Mouse (Mus musculus): ENCODE results near the gene Auh.
A peak's percentile ranks its signal among the peaks of the same experiment; 100 is the strongest.

Gene Auh

DNA sequence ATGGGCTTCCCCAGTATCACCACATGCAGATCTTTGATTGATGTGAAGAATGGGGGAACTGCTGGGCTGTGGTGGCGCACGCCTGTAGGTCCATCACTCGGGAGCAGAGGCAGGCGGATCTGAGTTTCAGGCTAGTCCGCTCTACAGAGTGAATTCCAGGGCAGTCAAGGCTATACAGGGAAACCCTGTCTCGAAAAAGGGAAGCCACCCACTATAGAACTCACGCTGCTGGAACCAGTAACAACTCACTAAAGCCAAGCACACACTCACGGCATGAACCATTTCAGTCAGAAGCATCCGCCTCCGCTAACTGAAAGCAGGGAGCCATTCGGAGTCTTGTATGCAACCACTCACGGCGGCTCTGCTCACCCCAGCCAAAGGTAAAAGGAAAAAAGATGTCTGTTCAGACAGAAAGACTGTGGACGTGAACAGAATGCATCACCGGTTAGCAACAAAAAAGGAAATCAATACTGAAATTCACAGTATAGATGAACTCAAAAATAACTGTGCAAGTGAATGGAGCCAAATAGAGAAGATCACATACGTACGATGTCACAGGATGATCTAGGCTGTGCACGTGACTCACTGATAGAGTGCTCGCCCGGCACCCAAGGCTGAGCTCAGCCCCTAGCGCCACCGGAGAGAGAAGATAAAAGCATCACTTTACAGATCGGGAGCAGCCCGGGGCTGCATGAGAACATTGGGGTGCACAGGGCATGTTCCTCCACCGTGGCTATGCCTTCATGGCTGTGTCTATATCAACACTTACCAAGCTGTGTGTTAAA lies 53.7 kb downstream of the Auh start:
- no peak for DNase-seq

DNA sequence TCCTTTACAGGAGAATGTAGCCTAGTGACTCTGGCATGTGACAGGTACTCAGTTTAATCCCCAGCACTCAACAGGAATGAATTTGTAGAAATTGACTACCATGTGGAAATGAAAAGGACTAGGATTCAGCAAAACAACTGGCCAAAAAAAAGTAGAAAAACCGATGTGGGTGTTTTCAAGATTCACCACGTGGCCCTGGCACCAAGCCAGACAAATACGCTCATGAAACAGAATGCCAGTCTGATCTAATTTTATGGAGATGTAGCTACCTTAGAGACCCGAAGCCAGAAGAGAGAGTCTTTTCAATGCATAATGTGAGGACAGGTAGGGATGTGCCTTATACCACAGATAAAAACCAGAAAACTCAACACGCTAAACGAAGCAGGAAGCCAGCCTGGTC lies 54.4 kb downstream of the Auh start:
- DNase-seq: peak; percentile 24

DNA sequence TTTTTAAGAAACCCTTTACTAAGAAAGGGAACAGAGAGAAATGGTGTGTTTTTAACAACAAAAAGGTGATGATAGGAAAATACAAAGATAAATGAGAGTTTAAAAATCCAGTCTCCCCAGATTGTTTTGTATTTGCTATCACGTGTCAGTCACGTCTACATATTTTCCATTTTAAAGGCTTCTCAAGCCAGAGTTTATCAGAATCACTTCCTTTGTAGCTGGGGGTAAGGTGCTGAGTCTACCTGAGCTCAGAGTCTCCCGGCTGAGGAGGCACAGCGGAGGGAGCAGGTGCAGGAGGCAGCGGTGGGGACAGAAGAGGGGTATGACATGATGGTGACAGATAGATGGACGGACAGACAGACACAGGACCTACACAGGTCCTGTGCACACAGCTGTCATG lies 55.1 kb downstream of the Auh start:
- no peak for DNase-seq

DNA sequence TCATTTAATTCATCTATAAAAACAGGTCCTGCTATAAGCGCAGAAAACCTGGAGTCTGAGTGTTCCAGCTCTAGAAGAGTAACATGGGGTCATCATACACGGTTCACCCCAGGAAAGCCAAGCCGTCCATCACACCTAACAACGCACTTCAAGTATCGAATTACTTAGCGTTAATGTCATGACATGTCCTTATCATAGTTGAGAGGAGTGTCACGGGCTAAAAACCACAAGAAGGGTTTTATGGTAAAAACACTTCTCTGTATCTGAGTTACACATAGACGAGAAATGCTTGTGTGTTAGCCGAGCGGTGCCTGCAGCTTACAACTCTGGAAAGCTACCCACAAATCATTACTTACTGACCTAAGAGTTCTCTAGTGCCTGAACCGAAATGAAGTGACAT lies 55.6 kb downstream of the Auh start:
- no peak for DNase-seq

DNA sequence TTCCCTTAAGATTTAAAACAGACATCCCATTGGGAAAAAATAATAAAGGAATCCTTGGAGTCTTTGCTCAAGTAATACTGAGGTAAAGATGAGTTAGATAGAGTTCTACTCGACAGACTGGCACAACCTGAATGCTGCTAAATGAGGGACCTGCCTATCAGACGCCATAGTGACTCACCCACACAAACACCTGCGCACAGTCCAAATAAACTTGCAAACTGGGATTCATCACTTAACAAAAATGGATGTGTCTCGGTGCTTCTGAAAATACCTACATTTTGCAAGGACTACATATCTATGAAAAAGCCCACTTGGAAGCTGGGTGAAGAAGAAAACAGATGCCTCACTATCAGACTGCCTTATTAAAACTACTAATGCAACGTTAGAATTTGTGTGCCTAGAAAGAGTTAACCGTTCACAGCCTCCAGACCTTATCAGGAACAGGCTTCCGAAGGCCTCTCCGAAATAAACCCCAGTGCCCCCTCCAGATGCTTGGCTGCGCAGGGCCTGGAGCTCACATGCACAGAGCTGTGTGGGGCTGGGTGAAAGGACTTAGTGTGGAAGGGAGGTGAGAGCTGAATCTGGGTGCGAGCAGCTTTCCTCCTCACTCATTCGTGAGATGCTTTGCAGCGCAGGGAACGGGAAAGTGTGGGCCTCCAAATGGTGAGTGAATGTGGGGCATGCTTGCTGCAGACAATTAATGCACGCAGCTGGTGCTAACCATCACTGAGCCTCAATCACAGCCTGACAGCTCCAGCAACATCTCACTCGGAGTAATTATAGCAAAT lies 63.3 kb downstream of the Auh start:
- DNase-seq: no peak

DNA sequence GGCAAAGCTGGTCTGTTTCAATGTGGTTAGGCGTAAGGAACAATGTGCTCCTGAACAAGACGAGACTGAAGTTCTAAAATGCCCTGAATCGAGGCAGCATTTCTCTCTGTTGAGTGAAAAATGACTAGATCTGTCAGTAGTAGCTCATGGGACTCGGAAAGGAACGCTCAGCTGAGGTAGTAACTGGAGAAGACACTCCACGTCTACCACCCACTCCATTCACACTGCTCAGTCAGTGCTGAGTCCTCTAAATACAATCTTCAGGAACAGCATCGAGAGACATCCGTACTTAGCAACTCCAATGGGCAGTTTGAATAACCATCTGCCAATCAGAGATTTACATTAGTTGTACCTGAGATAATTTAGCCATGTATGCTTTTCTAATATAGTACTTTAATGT lies 66.0 kb downstream of the Auh start:
- DNase-seq: no peak

DNA sequence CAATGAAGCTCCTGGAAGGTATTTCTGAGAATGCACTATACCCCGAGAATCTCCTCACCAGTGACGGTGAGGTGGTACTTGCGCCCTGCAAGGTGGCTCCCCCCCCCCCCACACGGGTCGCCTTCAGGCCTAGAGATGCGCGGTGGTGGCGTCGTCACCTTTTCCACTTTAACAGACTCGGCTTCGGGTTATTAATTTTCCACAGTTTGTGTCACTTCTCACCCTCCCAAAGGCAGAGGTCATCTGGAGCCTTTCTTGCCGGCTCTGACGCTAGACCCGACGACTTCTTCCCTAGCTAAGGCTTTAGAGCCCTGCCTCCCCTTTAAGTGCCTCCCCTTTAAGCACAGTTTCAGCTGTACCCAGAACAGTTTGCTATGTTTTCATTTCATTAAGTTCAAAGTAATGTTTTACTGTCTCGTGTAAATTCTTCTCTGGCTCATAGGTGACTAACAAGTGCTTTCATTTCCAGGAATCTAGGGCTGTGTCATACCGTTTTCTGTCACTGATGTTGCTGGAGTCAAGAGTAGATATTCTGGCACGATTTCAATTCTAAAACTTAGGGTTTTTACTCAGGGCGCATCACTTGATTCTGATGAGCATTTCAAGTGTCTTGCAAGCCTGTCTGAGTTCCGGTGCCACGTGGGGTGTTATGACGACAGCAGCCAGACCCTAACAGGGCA lies 69.3 kb downstream of the Auh start:
- no peak for DNase-seq

DNA sequence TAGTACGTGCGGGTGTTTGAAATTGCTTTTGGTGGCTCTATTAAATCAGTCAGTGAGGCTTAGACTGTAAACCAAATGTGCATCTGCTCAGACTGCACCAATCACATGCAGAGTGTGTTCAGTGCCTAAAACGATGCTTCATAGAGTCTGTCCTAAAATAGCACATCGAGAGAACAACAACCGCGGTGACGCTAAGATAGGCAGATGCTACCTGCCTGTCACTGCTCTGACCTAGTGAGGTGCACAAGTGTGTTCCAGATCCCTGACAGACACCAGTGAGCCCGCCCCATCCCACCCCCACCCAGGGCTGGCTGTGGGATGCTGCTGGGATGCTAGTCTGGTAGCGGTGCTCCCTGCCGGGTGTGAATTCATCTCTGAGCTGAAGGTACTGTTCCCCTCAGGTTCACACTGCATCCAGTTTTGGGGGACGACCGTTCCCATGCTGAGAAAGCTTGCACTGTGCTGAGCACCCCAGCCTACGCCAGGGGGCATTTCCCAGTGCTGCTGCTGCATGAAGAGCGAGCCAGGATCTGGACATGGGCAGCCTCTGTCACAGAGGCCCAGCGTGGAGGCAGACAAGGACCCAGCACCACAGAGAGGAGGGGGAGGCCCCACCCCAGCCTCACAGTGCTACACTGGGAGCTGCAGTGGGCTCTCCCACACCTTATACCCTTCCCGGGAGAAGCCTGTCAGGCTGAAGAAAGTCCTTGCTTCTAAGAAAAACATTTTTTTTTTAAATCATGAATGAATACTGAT lies 70.2 kb downstream of the Auh start:
- no peak for DNase-seq

DNA sequence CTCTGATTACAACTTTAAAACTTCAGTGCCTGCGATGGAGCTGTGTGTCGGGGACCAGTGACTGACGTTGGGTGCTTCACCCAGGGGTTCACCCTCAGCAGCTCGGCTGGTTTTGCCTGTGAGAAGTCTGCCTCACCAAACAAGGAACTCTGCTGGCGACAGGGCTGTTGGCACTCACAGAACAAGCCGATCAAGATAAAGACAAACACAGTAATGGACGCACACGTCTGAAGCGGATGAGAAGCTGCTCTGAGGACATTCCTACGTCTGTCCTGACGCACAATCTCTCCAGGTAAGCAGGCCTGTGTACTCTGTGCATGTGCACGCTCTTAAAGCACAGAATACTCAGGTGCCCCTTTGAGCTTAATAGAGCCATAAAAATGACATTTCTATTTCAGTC lies 71.1 kb downstream of the Auh start:
- DNase-seq: no peak

DNA sequence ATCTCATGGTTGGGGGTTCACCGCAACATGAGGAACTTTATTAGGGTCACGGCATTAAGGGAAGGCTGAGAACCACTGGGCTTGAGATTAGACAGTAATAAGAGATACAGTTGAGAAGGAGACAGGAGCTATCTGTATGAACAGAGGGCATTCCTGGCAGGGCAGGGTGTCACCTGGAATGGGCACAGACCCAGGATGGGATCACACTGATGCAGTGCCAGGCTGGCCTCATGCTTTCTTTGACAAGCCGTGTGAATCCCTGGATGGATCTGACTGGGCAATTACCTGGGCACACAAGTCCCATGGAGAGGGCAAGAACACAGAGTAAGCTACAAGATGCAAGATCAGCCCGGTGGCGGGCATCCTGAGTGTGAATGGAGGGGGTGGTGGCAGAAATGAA lies 71.7 kb downstream of the Auh start:
- DNase-seq: no peak

DNA sequence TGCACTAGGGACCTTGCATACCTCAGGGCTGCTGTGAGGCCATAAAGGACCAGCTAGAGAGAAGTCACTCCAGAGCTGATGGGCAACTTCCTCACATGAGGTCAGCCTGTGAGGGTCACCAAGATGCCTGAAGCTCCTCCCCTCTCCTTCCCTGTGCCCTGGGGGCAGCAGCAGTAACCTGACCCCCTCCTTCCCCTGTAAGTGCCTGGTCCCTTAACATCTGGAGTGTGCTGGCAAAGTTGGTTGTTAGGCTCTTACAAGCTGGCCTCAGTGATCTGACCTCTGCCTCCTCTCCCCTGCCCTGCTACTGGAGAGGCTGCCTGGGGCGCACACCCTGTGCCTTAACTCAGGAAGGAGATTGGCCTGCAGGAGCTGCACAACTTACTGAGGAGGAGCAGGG lies 75.9 kb downstream of the Auh start:
- no peak for DNase-seq

DNA sequence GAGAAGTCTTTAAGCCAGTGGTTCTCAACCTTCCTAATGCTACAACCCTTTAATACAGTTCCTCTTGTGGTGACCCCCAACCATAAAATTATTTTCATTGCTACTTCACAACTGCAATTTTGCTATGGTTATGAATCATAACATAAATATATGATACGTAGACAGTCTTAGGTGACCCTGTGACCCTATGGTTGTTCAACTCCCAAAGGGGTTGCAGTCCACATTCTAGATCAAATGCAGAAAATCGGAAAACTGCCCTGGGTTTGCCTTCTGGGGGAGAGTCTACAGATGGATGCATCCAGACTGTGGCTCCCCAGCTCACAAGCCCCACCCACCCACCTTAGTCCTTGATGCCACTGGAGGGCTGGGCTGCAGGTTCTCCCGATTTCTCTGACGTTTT lies 77.6 kb downstream of the Auh start:
- no peak for DNase-seq

DNA sequence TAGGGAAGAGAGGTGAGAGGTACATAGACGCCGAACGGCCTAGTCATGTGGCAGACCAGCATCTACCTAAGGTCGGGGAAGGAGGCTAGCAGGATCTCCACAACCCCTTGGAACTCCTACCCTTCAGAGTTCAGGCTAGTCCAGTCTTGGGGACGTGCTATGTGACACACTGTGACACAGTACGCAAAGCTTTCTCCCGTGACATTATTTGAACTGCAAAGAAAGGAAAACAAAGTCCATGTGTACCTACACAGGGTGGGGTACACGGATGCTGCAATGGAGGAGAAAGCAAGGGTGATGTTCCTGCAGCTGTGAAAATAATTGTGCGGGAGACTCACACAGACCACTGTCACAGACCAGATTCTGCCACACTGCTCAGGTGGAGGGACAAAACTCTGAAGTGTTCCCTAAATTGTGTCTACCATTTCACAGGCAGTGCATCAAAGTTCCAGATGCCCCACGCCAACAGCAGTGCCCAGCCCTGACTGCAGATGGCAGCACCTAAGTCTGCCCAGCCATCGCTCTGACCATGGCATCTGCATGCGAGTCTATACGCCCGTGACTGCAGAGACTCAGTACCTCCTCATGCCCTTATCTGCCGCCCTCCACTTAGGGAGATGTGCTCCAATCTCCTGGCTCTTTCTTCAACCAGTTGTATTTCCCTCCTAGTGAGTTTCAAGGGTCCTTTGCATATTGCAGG lies 79.3 kb downstream of the Auh start:
- no peak for DNase-seq

DNA sequence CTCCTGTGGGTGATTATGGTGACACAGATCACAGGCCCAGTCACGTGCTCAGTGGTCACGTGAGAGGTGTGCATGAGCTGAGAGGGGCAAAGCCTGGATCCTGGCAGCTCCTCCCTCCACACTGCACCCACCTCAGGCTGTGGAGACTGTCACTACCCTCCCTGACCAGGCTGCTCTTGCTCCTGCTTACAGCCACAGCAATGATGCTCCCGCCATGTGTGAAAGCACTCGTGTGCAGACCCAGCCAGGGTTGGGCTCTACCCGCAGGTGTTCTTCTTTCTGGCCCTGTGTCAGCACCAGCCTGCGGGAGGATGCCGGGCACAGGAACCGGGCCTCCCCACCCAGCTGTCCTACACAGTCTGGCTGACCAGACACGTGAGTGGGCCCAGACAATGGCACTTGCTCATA lies 80.1 kb downstream of the Auh start:
- no peak for DNase-seq

DNA sequence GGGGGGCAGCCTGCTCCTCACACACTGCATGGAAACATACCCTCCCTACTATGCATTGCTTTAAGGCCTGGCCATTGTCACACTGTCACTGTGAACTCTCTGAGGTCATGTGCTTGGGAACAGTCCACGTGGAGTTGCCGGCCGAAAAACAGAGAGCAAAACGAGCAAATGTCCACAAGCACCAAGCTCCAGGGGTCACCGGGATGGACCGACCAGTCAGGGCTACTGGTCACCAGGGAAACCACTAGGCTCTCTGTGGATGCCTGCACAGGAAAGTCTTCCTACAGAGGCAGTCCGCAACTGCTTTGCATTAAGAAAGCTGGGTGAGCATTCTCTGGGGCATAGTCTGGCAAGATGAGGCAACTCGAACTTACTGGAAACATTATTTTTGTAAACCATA lies 82.0 kb downstream of the Auh start:
- DNase-seq: no peak

DNA sequence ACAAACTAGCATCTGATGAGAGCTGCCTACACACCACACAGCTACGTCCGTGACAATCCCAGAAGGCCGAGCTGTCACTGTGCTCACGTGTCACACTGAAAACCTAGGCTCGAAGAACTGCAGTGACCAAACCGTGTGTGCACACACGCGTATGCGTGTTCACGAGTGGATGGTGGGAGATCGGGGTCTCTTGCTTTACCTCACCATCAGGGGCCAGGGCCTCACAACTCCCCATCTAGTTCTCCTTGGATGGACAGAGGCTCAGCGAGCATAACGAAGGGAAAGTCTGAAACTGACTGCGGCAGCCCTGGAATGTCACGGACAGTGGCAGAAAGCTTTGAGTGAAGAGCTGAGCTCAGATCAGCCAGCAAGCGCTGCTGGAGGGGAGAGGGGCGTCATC lies 82.4 kb downstream of the Auh start:
- DNase-seq: no peak

DNA sequence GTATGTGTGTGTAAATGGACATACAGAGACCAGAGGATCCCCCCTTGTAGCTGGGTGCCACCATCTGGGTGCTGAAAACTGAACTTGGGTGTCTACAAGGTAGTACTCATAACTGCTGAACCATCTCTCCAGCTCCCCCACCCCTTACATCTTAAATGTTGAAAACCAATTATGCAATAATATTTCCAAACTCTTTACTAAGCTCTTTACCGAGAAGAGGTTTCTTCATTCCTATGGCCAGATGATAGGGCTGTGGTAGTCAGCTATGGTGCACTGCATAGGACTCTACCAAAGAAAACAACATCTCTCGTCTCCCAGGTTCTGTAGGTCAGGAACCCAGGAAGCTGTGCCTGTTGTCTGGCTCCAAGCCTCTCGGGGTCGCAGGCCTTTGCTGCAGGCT lies 83.9 kb downstream of the Auh start:
- no peak for DNase-seq

DNA sequence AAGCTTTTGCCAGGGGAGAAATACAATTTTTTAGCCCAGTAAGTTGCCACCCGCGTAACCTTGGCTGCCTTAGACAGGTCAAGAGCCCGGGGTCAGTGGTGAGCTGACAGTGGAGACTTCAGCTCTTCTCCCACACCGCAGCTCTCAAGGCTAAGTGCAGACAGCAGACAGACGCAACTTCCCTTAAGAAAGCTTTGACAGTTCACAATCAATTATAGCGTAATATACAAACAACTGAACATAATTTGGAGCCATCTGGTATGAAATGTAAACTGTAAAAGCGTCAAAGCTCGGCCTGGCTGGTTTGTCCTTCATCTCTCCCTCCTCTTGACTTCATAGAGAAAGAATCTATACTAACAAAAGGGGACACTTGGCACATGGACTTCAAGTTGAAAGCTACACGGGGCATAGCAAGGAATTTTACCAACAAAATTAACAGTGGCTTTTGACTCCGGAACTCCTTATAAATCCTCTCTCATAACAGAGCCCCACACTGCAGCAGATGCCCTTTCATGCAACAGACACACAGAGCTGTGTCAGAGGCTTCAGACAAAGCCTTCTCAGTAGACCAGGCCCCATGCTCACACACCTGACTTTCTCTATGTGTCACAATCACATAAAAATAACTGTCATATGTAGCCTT lies 85.8 kb downstream of the Auh start:
- no peak for DNase-seq

DNA sequence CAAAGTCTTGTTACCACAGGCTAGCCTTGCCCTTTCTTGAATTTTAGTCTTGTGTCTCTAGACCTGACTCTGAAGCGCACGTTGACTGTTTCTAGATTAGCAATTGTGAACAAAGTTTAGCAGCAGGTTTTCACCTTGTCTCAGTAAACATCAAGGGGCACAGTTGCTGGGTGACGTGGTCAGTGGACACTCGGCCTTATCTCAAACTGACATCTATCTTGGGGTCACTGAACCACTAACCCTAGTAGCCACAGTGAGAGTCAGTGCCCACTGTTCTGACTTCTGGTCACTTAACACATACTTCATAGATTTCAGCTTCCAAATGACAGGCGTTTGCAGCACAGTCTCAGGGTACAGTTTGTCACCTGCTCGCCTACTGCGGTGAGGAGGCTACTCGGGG lies 93.2 kb downstream of the Auh start:
- no peak for DNase-seq

DNA sequence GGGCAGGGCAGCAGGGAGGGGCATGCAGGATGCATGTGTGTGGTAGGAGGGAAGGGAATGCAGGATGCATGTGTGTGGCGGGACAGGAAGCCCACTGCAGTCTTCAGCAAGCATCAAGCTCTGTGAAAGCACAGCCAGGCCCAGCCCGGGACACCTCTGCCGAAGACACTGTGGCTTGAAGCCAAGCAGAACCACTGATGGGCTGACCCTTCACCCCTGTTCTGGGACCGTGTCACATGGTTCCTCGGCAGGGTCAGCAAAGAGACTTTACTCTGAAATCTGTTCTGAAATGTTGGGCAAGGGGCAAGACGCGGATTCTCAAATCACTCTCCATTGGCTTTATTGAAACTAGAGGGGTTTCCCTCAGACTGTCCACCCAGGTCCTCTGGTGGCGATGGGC lies 94.9 kb downstream of the Auh start:
- no peak for DNase-seq

DNA sequence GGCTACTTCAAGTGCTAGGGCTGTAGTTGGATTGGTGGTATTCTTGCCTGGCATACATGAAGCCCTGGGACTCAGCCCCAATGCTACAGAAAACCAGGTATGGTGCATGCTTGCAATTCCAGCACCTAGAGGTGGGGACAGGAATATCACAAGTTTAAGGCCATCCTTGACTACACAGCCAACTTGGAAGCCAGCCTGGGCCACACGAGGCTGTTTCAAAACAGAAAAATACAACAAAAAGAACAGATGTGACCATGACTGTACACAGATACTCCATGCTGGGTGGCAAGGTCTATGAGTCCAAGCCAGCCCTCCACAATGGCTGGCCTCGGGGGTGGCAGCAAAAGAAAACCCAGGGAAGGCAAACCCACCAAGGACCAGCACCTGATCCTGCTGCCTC lies 95.7 kb downstream of the Auh start:
- no peak for DNase-seq

DNA sequence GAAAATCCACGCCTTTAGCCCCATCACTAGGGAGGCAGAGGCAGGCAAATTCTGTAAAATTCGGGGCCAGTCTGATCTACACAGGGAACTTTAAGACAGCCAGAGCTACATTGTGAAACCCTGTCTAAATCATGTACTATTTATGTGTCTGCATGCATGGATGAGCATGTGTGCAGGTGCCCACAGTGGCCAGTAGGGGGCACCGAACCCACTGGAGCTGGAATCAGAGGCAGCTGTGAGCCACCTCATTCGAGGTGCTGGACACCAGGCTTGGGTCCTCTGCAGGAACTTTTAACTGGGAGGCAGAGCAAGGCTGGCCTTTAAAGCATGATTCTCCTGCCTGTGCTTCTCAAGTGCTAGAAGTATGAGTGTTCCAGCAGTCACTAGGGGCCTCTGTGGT lies 96.3 kb downstream of the Auh start:
- DNase-seq: peak; percentile 25
